ENCODE assay signal across 21 mouse cellular contexts in genomic region chr16:21404631-21405030, GRCm38 (mm10). TPM values are rescaled to one million over a fixed set of nuclear protein-coding genes. Genes with fewer than 3 reads are reported as not detected.
A peak's percentile ranks its signal among the peaks of the same experiment; 100 is the strongest.
DNase-seq lines count a peak whose midpoint lies in the region; ATAC-seq and TF ChIP-seq lines count a peak whose summit lies in the region.
"Had no signal": no experiment of that assay in that cellular context is flagged by ENCODE, and none has a peak within 500 bp of the region (broad histone marks: within the 10 kb centered on the region; RNA-seq: fewer than 3 reads in every experiment).

No protein-coding gene starts in this region.

- no peak overlapping the region for H3K9ac ChIP-seq in hindbrain, embryonic 16.5 days (ENCODE audit: low read depth, low read length)
- H3K9ac ChIP-seq in kidney, embryonic 15.5 days, result no peak overlapping the region
- H3K9ac ChIP-seq in embryonic facial prominence, embryonic 11.5 days (replicated peaks; ENCODE audit: low read length), result no peak overlapping the region
- H3K9ac ChIP-seq: forebrain, embryonic 13.5 days; hindbrain, embryonic 15.5 days; limb, embryonic 15.5 days; liver, embryonic 15.5 days; midbrain, embryonic 12.5 days had no signal

- peaks cover 7% of the 10 kb centered on the region for H3K27me3 ChIP-seq in hindbrain, embryonic 10.5 days (ENCODE audit: insufficient read depth, poor library complexity, severe bottlenecking)
- H3K27me3 ChIP-seq in hindbrain, embryonic 16.5 days (replicated peaks; ENCODE audit: control insufficient read depth, insufficient read depth, low read length), result no peaks in the 10 kb centered on the region
- H3K27me3 ChIP-seq in kidney, adult 2 months (replicated peaks; ENCODE audit: control insufficient read depth, insufficient read depth, low read length), result no peaks in the 10 kb centered on the region
- peaks cover 8% of the 10 kb centered on the region; the same call in 1 of the 2 replicates for H3K27me3 ChIP-seq in kidney, embryonic 15.5 days
- H3K27me3 ChIP-seq in embryonic facial prominence, embryonic 11.5 days (ENCODE audit: control insufficient read depth, insufficient read depth, low read length), result no peaks in the 10 kb centered on the region
- H3K27me3 ChIP-seq: forebrain, embryonic 13.5 days; hindbrain, embryonic 15.5 days; limb, embryonic 15.5 days; midbrain, embryonic 12.5 days had no signal

- no peaks in the 10 kb centered on the region for H3K9me3 ChIP-seq in hindbrain, embryonic 10.5 days
- no peaks in the 10 kb centered on the region for H3K9me3 ChIP-seq in hindbrain, embryonic 16.5 days (ENCODE audit: control insufficient read depth, low read length)
- H3K9me3 ChIP-seq in kidney, embryonic 15.5 days (replicated peaks), result no peaks in the 10 kb centered on the region
- no peaks in the 10 kb centered on the region for H3K9me3 ChIP-seq in embryonic facial prominence, embryonic 11.5 days (replicated peaks; ENCODE audit: control insufficient read depth, low read length)
- H3K9me3 ChIP-seq: forebrain, embryonic 13.5 days; hindbrain, embryonic 15.5 days; limb, embryonic 15.5 days; liver, embryonic 15.5 days; midbrain, embryonic 12.5 days had no signal

- 61% methylated on average over 5 of the region's 5 CpGs for WGBS in hindbrain, embryonic 10.5 days
- 48% methylated on average over 5 of the region's 5 CpGs for WGBS in hindbrain, embryonic 16.5 days
- 58% methylated on average over 5 of the region's 5 CpGs for WGBS in kidney, adult 2 months
- 55% methylated on average over 5 of the region's 5 CpGs for WGBS in kidney, embryonic 15.5 days
- 32% methylated on average over 5 of the region's 5 CpGs for WGBS in embryonic facial prominence, embryonic 11.5 days

- H3K27ac ChIP-seq in hindbrain, embryonic 10.5 days, result peak overlapping the region; percentile 57; the same call in 1 of the 2 replicates
- H3K27ac ChIP-seq in hindbrain, embryonic 16.5 days (ENCODE audit: low read depth, low read length), result no peak overlapping the region
- no peak overlapping the region for H3K27ac ChIP-seq in kidney, adult 2 months (ENCODE audit: insufficient read depth, low read depth, low read length)
- H3K27ac ChIP-seq in kidney, embryonic 15.5 days, result no peak overlapping the region
- peak overlapping the region; percentile 29; the same call in 1 of the 2 replicates for H3K27ac ChIP-seq in embryonic facial prominence, embryonic 11.5 days (replicated peaks; ENCODE audit: low read depth, low read length)
- H3K27ac ChIP-seq: forebrain, embryonic 13.5 days; hindbrain, embryonic 15.5 days; limb, embryonic 15.5 days; liver, embryonic 15.5 days had no signal

- ATAC-seq in hindbrain, embryonic 16.5 days, result no peak
- no peak for ATAC-seq in kidney, embryonic 15.5 days (replicated peaks; ENCODE audit: low FRiP score)
- ATAC-seq in embryonic facial prominence, embryonic 11.5 days (replicated peaks; ENCODE audit: insufficient number of reproducible peaks, low FRiP score, low TSS enrichment, low read depth), result no peak
- ATAC-seq: forebrain, embryonic 13.5 days; Patski had no signal

- H3K4me2 ChIP-seq in hindbrain, embryonic 16.5 days (ENCODE audit: low read length), result no peak overlapping the region
- no peak overlapping the region for H3K4me2 ChIP-seq in kidney, embryonic 15.5 days
- no peak overlapping the region for H3K4me2 ChIP-seq in embryonic facial prominence, embryonic 11.5 days (ENCODE audit: low read depth, low read length)
- H3K4me2 ChIP-seq: forebrain, embryonic 13.5 days; hindbrain, embryonic 15.5 days; limb, embryonic 15.5 days; liver, embryonic 15.5 days; midbrain, embryonic 12.5 days had no signal

- DNase-seq in hindbrain, embryonic 10.5 days (ENCODE audit: low spot score), result no peak
- peak; percentile 70 for DNase-seq in kidney, adult 2 months
- peak; percentile 50 for DNase-seq in 3T3-L1 (ENCODE audit: low read depth, low spot score)
- no peak for DNase-seq in embryonic facial prominence, embryonic 11.5 days (ENCODE audit: low spot score)
- no peak for DNase-seq in cerebellum, postnatal 14 days
- DNase-seq in thymus, adult 18-20 months, result no peak
- DNase-seq: adrenal gland, adult 8-10 months; cerebellum, adult 9-11 months; gastrocnemius, postnatal 10 days; right cerebral cortex, postnatal 14 days; spleen, adult 18-20 months; thymus, adult 2 months had no signal

- no peak overlapping the region for H3K4me3 ChIP-seq in hindbrain, embryonic 10.5 days
- H3K4me3 ChIP-seq in hindbrain, embryonic 16.5 days (ENCODE audit: low read length), result no peak overlapping the region
- H3K4me3 ChIP-seq in kidney, adult 2 months (ENCODE audit: insufficient read depth, low read depth, low read length), result no peak overlapping the region
- no peak overlapping the region for H3K4me3 ChIP-seq in kidney, embryonic 15.5 days (replicated peaks)
- no peak overlapping the region for H3K4me3 ChIP-seq in embryonic facial prominence, embryonic 11.5 days (ENCODE audit: low read depth, low read length)
- H3K4me3 ChIP-seq: forebrain, embryonic 13.5 days; hindbrain, embryonic 15.5 days; limb, embryonic 15.5 days; liver, embryonic 15.5 days; midbrain, embryonic 12.5 days; myocyte had no signal

- H3K4me1 ChIP-seq in hindbrain, embryonic 10.5 days (replicated peaks), result peaks cover 37% of the 10 kb centered on the region
- H3K4me1 ChIP-seq in hindbrain, embryonic 16.5 days (ENCODE audit: control insufficient read depth, insufficient read depth, low read depth, low read length), result no peaks in the 10 kb centered on the region
- no peaks in the 10 kb centered on the region; the same call in 1 of the 2 replicates for H3K4me1 ChIP-seq in kidney, adult 2 months (ENCODE audit: control insufficient read depth, insufficient read depth, low read length)
- peaks cover 25% of the 10 kb centered on the region for H3K4me1 ChIP-seq in kidney, embryonic 15.5 days
- H3K4me1 ChIP-seq in embryonic facial prominence, embryonic 11.5 days (ENCODE audit: control insufficient read depth, insufficient read depth, low read length), result peaks cover 6% of the 10 kb centered on the region

- TF ChIP-seq POLR2A in kidney, adult 2 months (IDR thresholded peaks at IDR 0.05; ENCODE audit: low read depth, low read length), result no peak

- no peaks in the 10 kb centered on the region for H3K36me3 ChIP-seq in hindbrain, embryonic 10.5 days
- no peaks in the 10 kb centered on the region for H3K36me3 ChIP-seq in hindbrain, embryonic 16.5 days (ENCODE audit: control insufficient read depth, insufficient read depth, low read length)
- H3K36me3 ChIP-seq in kidney, adult 2 months (ENCODE audit: control insufficient read depth, insufficient read depth, low read length), result no peaks in the 10 kb centered on the region
- no peaks in the 10 kb centered on the region for H3K36me3 ChIP-seq in kidney, embryonic 15.5 days
- H3K36me3 ChIP-seq in embryonic facial prominence, embryonic 11.5 days (replicated peaks; ENCODE audit: control insufficient read depth, insufficient read depth, low read depth, low read length), result no peaks in the 10 kb centered on the region
- H3K36me3 ChIP-seq: hindbrain, embryonic 15.5 days; limb, embryonic 15.5 days; liver, embryonic 15.5 days; midbrain, embryonic 12.5 days had no signal

- TF ChIP-seq CTCF in kidney, adult 2 months (conservative IDR thresholded peaks at IDR 0.05; ENCODE audit: insufficient read depth, insufficient read length, low read depth, low read length), result no peak

RNA-seq across cellular contexts. Expression of gene Vps8, which starts 18.3 kb away (rescaled TPM):
- polyA plus RNA-seq in hindbrain, embryonic 10.5 days (2016; fragmentation: Nextera tagmentation; extraction: Ambion mirVana), result 23.7 and 23.8 TPM in 2 replicates
- polyA plus RNA-seq in hindbrain, embryonic 16.5 days (2015; fragmentation: Nextera tagmentation; extraction: Ambion mirVana), result 33.1 and 38.3 TPM in 2 replicates
- polyA plus RNA-seq in kidney, adult 2 months (2012; rRNA removed), result 26.0 and 33.9 TPM in 2 replicates
- polyA plus RNA-seq in kidney, embryonic 15.5 days (2015; fragmentation: Nextera tagmentation; extraction: Ambion mirVana), result 14.1 and 15.5 TPM in 2 replicates
- 16.7 and 19.0 TPM in 2 replicates for polyA plus RNA-seq in embryonic facial prominence, embryonic 11.5 days (2014; fragmentation: Nextera tagmentation; extraction: Ambion mirVana)

Comparison
In these comparisons a context has a peak if more than half of its experiments do, and no peak if none do; other contexts are left out.
1. H3K27ac ChIP-seq: peak in hindbrain, embryonic 10.5 days (single experiment) and embryonic facial prominence, embryonic 11.5 days (single experiment); none in hindbrain, embryonic 16.5 days (single experiment), kidney, adult 2 months (single experiment) and kidney, embryonic 15.5 days (single experiment).
2. DNase-seq: peak in kidney, adult 2 months (single experiment) and 3T3-L1 (single experiment); none in hindbrain, embryonic 10.5 days (single experiment), embryonic facial prominence, embryonic 11.5 days (single experiment), cerebellum, postnatal 14 days (0 of 2) and thymus, adult 18-20 months (0 of 2).